Mouse (Mus musculus) R1 (cell line): ENCODE measurements around the gene Catsper1.
"Not testable (repeated sequence)": the region's sequence is repeated elsewhere in the genome, so short reads cannot be mapped to it uniquely, and the experiment has no call there.

Source experiments
- DNase-seq: peaks from one replicate; pipeline ENCODE4 v3.0.0-alpha.2; 2018; ENCODE audit warnings: low read depth, low spot score

Gene Catsper1

DNA sequence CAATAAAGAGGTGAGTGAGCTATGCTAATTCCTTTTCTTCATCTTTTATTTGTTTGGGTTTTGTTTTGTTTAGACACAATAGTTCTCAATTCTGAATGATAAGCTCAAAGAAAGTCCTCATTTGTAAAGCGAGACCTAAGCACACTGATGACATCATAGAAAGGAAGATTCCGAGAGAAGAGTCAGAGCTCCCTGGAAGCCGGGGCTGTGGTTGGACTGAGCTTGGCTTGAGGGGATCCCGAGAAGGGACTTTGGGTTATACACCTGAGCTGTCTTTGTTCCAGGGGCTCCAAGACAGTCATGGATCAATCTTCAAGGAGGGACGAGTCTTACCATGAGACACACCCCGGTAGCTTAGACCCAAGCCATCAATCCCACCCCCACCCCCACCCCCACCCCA is at the start of gene Catsper1:
Gene Catsper1 (plus strand): TSS at position 301 of the 400 bp plus-strand sequence.
- DNase-seq = no peak

DNA sequence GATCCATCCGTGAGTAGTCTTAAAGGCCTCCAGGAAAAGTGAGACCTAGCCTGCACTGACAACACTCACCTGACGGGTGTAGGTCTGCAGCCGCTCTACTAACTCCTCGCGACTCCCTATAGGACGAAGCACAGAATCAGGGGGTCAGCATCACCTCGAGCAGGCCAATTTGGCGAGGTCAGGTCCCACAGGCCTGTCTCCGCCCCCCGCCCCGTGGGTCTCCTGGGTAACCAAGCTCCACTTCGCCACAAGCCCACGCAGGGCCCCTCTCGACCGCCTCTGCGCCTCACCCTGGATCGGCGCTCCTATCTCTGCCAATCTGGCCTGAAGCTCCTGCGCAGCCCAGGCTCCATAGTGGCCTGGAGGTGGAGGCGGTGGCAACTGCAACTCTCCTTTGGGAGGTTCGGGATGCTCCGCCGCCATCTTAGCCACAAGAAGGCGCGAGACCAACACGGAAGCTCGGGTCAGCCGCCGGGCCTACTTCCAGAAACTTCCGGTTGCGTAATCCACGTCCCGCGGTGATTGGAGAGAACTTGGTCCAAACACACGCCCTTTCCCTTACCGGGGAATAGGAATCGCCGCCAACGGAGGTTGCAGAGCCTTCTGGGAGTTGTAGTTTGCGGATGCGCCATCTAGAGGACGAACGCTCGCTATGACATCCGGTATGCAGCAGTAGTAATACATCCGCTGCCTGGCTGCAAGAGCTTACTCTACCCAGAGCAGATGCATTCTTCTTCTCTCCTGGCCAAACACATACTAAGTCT is 40.4 kb upstream of the Catsper1 start, which contains the start of gene Sf3b2:
Gene Sf3b2 (minus strand): TSS at position 484 of the 764 bp plus-strand sequence.
- DNase-seq = peak; percentile 100

DNA sequence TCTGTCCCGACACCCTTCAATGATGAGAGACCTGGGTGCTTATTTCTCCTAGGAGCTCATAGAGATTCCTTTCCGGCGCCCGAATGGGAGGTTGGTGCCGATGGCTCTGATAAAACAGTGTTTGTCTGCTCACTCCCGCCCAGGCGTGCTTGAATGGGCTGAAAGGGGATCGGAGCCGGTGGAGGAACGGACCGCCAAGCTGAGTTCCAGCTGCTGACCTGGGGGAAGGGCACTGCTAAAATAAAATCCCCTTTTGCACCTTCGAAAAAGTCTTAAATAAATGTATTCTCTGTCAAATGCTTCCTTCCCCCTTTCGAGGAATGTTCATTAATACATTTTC is 39.8 kb upstream of the Catsper1 start:
- no peak for DNase-seq

DNA sequence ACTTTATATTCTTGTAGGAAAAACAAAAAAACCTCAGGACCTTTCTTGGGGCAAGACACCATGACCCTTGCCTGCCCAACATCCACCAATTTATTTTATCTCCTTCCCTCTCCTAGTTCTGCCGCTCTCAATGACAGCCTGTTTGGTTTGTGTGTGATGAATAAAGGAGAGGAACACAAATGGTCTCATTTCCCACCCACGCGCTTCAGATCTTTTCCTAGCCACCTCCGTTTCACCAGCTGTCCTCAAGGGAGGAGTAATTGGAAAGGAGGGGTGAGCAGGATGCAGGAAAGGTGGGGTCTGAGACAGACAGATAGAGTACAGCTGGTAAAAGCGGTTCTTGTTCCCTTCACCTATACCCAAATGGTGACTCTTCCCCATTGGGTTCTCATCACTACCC is 38.9 kb upstream of the Catsper1 start:
- DNase-seq = no peak

DNA sequence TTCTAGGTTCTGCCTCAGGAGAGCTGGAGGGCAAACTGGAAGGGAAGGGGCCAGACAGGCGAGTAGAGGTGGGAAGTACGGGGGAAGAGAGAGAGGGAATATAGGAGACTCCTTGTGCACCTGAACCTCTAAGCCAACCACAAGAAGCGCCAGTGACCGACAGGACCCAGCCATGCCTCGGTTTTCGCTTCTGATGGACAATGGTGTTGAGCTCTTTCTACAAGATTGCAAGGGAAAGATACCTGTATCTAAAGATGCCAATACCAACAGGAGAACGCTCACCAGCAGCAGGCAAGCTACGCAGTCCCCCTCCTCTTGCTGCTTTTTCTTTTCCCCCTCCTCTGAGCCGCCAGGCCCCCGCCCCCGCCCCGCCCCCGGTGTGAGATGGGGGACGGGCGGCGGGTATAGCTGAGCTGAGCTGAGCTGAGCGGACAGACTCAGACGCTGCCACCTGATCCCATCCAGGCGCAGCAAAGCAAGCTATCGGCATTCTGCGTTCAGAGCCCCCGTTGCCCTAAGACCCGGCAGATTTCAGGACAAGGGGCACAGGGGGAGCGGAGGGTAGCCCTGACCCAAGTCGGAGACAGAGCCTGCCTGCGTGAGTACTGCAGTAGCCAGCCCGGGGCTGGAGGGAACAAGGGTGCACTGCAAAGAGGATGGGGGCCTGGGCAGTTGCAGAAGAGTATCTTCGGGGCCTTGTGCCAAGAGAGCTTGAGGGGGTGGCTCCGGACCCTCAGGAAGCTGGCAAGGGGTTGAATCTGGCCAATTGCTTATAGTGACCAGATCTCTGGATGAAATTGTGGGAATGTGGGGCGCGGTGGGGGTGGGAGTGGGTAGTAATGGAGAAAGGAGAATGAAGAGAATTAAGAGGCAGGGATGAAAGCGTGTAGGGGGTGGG is 37.4 kb upstream of the Catsper1 start, which contains the start of gene Gal3st3:
Gene Gal3st3 (plus strand): TSS at position 429 of the 898 bp plus-strand sequence.
- DNase-seq = peak; percentile 43

DNA sequence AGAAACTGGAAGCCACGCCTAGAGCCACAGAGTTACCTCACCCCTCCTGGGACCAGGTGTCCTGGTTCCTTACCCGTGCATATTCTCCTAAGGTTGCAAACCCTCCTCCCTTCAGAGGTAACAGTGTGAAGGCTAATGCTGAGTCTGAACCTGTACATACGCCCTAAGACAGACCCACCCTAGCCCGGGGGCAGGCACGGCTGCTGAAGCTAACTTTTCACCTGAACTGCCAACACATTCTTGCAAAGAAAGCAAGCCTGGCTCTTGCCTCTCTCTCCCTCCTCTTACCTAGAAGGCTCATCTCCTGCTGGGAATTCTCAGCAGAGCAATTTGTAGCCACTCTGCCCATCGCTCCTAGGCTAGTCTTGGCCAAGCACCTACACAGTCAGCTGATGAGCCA is 35.0 kb upstream of the Catsper1 start:
- no peak for DNase-seq

DNA sequence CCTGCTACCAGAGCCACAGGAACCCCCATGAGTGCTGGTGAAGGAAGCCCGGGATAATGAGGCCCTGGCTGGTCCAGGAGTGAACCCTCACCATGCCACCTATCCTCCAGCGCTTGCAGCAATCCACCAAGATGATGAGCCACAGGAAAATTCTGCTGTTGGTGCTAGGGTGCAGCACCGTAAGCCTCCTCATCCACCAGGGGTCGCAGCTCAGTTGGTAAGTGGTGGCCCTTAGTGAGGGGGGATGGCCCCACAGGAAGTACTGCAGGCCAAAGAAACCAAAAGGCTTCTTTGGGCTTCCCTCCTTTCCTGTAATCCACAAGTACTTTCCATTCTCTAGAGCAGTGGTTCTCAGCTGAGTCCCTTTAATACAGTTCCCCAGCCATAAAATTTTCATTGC is 33.1 kb upstream of the Catsper1 start:
- peak; percentile 89 for DNase-seq

DNA sequence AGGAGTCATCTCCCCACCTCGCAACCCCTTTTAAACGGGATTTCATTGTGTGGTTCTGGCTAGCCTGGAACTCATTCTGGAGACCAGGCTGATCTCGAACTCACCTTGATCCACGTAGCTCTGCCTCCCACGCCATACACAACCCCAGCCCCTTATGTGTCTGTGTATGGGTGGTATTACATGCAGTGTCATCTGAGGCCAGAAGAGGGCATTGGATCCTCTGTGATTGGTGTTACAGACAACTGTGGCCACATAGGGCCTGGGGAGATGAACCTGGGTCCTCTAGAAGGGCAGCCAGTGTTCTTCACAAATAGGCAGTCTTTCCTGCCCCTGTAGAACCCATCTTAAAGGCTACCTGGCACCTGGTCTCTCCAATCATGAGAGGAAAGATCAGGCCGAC is 29.3 kb upstream of the Catsper1 start:
- DNase-seq = peak; percentile 87

DNA sequence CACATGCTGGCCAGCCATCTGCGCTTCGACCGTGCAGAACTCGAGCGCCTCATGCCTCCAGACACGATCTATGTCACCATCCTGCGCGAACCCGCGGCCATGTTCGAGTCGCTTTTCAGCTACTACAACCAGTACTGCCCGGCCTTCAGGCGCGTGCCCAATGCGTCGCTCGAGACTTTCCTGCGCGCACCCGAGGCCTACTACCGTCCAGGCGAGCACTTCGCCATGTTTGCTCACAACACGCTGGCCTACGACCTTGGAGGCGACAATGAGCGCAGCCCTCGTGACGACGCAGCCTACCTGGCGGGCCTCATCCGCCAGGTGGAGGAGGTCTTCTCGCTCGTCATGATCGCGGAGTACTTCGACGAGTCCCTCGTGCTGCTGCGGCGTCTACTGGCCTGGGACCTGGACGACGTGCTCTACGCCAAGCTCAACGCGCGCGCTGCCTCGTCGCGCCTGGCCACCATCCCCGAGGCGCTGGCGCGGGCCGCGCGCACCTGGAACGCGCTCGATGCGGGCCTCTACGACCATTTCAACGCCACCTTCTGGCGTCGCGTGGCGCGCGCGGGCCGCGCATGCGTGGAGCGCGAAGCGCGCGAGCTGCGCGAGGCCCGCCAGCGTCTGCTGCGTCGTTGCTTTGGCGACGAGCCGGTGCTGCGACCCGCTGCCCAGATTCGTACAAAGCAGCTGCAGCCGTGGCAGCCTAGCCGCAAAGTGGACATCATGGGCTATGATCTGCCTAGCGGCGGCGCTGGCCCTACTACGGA is 28.4 kb upstream of the Catsper1 start:
- DNase-seq = peak; percentile 83

DNA sequence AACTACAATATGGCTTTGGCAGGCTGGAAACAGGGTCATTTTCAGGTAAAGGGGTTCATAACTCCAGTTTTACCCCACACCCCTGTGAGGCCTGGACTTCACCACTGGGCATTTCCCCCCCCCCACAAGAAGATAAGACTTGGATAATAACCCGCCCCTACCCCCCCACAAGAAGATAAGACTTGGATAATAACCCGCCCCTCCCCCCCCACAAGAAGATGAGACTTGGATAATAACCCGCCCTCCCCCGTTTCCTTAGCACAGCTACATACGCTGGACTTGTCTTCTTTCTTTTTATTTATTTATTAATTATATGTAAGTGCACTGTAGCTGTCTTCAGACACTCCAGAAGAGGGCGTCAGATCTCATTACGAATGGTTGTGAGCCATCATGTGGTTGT is 26.5 kb upstream of the Catsper1 start:
- DNase-seq = peak; percentile 68

DNA sequence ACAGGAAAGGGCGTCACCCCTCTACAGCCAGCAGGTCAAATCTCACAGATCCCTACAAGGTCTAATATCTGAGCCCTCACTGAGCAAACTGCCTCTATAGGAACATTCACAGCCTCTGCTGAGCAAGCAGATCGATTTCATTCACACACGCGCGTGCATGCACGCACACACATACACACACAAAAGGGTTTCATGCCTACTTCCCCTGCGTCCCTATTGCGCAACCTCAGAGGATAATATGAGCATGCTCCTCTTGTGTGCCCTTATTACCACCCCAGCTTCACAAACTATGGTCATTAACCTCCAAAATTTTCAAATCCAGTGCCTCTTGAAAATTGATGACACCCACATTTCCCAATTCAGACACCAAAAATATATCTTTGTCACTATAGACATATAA is 22.4 kb upstream of the Catsper1 start:
- no peak for DNase-seq

DNA sequence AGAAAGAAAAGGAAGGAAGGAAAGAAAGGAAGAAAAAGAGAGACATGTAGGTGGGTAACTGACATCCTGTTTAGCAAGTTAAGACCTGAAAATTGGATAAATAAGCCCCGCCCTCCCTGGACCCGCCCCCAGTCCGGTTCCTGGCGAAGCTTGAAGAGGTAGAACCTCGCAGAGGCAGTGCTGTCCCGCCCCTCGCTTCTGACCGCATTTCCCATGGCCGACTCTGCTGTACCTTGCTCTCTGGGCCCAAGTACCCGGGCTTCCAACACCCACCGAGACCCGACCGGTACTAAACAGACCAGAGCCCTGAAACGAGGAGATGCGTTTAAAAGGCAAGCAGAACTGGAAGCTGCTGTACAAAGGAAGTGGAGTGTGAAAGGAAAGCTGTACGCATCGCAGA is 11.7 kb upstream of the Catsper1 start:
- peak; percentile 60 for DNase-seq

DNA sequence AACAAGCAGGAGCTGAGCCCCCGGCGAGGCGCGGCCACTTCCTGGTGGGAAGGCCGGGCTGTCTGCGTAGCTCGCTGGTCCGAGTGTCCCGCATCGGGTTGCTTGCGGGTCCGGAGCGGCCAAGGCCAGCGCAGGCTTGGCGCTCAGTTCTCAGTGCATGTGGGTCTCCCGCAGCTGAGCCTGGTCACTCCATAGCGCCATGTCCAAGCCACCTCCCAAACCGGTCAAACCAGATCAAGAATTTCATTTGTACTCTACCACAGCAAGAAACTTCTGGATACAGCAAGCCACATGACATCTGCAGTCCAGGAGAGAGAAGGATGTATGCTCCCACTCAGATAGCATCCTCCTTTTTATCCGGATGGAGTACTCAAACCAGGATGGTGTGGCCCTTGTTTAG is 7.6 kb upstream of the Catsper1 start:
- DNase-seq = no peak

DNA sequence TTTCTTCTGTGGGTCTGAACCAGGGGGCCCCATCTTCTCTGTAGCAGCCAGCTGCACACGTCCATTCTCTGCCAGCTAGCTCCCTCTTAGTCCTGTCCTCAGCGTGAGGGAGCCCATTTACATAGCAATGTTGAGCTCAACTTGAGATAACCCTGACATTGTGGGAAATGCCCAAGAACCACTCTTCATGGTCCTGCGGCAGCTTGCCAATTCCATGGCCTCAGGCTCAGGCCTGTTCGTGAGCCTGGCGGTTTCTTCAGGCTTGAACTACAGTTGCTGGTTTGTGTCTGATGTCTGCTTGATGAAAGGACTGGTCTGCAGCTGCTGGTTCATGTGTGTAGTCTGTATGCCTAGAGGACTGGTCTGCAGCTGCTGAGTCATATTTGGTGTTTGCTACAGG is 800 bp upstream of the Catsper1 start:
- DNase-seq = no peak

DNA sequence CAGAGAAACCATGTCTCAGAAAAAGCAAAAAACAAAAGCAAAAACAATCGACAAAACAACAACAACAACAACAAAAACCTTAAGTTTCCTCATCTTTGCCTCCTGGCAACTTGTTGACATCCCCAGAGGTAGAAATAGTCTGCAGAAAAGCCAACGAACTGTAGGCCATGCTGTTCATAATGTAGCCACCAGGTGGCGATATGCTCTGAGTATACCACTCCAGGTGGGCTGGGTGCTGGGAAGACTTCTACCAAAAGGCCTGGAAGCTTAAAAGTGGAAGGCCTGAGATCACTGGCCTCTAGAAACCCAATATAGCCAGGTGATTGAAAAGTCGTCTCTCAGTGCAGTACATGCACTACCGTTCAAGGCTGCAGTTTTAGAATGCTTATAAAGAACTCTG is 2.4 kb downstream of the Catsper1 start:
- DNase-seq = peak; percentile 82

DNA sequence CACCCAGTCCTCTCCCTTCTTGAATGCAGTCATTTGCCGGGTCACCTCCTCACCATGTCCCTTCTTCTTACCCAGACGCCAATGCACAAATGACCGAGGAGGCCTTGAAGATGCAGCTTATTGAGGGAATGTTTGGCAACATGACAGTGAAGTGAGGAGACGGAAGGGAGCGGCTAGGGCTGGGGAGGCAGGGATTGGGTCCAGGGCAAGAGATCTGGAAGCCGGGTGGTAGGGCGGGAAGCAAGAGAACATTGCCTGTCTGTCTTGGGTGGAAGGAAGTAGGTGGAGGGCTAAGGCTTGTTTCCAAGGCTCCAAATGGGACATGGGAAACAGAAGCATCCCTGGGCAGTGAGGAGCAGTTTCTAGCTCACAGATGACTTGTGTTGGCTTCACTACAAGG is 5.8 kb downstream of the Catsper1 start:
- DNase-seq = no peak

DNA sequence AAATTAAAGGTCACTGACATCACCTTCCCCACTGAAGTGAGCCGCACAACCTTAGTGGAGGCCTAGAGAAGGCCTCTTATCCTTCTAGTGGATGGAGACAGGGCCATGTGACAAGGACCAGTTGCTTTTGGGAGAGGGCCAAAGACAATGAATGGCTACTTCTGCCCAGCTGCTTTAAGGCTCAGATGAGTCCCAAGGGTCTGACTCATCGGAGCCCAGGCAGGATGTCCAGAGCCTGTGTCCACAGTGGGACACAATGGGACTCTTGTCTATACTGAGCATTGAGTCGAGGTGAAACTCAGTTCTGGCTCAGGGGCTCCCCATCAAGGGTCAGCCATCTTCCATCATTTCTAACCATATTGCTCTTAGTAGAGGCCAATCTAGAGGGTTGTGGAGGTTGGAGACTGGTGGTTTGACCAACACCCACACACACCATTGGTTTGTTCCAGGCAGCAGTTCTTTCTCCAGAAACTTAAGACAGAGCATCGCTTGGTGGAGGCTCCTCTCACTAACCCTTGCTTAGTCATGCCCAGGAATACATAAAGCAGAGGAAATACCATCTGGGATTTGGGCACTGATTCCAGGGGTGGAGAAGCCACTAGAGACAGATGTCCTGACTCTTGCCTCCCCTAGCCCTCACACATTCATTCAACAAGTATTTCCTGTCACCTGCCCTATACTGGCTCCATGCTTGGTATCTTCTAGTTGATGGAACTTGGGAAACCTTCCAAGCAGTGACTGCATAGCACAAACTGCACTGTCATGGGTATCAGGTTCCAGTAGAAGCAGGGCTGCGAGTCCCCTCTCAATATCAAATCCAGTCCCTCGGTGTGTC is 10.0 kb downstream of the Catsper1 start:
- DNase-seq = no peak

DNA sequence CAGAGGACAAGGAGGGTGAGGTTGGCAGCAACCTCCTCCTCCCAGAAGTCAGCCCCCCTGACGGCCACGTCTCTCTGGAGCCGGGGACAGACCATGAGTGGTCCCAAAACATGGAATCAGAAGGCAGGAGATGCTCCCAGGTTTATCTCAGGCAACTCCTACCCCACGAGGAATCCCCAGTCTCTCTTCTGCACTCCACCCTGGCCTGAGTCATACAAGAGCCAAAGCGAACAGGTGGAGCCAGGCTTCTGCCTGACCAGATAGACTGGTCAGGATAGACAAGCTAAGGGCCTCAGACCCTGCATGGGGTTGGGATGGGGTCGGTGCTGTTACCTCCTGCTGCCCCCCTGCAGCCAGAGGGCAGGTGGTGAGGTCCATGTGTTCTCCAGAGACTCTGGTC is 12.5 kb downstream of the Catsper1 start:
- no peak for DNase-seq

DNA sequence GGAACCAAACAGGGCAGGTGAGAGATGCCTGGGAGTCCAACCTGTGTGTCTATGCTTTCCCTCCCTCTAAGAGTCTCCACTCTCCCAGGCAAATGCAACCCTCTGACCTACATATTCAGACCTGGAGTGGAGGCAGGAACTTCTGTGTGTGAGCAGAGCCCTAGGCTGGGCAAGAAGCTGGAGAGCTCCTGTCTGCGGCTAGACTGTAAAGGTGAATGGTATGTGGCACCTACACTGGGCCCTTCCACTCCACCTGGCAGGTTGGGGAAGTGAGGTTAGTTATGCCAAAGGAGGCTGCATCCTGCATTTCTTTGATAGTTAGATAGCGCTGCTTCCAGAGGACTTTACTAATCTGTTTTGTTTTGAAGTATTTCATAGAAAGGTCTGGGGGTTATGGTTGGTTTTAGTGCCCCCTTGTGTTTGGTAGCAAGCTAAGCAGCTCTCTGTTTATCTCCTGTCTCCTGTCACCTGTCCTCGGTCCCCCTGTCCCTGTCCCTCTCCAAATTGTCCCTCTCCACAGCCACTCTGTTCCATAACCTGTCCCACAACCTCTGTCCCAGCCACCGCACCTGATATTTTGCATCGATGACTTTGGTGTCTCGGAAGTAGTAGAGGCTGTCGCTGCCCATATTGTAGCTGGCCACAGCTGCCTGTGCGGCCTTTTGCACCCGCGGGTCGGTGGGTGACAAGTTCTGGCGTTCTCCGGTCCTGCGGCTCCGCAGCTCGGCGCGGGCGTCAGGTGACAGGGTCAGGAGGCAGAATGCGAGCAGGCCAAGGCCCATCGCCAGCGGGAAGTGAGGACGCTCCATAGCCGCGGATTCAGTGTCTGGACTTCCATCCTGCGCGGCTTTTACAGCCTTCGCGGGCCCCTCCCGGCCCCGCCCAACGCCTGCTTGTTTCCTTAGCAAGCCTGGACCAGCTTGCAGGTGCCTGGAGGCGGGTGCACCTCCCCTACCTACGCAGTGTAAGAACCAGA is 13.3 kb downstream of the Catsper1 start:
- DNase-seq = peak; percentile 47

DNA sequence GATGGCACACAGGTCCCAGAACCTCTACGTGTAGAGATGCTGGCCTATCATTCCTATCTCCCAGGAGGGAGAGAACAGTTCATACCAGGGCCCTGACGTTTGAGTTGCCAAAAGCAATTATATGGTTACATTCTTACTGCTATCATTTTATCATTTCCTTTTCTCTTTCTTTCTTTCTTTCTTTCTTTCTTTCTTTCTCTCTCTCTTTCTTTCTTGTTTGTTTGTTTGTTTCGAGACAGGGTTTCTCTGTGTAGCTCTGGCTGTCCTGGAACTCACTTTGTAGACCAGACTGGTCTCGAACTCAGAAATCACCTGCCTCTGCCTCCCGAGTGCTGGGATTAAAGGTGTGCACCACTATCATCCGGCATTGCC is 13.9 kb downstream of the Catsper1 start, which contains the start of gene Cst6:
Gene Cst6 (minus strand): TSS at position 73 of the 372 bp plus-strand sequence.
- not testable (repeated sequence) for DNase-seq
